Mouse (Mus musculus) myocyte (in vitro differentiated cells): Measurements from ENCODE around the gene Hcrtr1.

ENCODE experiments used
- CEBPB ChIP-seq: IDR thresholded peaks from 2 replicates; pipeline ENCODE4 v1.6.1; 2011; ENCODE audit warnings: mild to moderate bottlenecking, moderate library complexity; ENCODE audit not compliant: poor library complexity, insufficient read depth, severe bottlenecking
- E2F4 ChIP-seq: IDR thresholded peaks from one replicate; pipeline ENCODE4 v1.6.1; 2011; ENCODE audit warnings: mild to moderate bottlenecking, control low read depth, moderate library complexity; ENCODE audit not compliant: insufficient read depth
- MAX ChIP-seq: IDR thresholded peaks from one replicate; pipeline ENCODE4 v1.6.1; 2011; ENCODE audit warnings: low read depth, mild to moderate bottlenecking, control low read depth
- MYOD1 ChIP-seq, 3 experiments: IDR thresholded peaks; one replicate each; pipeline ENCODE4 v1.6.1; 2011; ENCODE audit warnings: control low read depth in 2 of 3, low read depth in 2 of 3, mild to moderate bottlenecking in 2 of 3, moderate library complexity in 1 of 3; ENCODE audit not compliant: insufficient read length in 2 of 3, control insufficient read depth in 1 of 3
- MYOG ChIP-seq, 3 experiments: IDR thresholded peaks; one replicate each; pipeline ENCODE4 v1.6.1; 2011; ENCODE audit warnings: control low read depth in 2 of 3, low read depth in 2 of 3, mild to moderate bottlenecking in 2 of 3; ENCODE audit not compliant: insufficient read length in 2 of 3, control insufficient read depth in 1 of 3, insufficient read depth in 1 of 3
- POLR2A ChIP-seq: IDR thresholded peaks from one replicate; pipeline ENCODE4 v1.6.1; 2011; ENCODE audit warnings: low read depth, mild to moderate bottlenecking, control low read depth, moderate library complexity; ENCODE audit not compliant: insufficient read length
- POLR2AphosphoS2 ChIP-seq: IDR thresholded peaks from one replicate; pipeline ENCODE4 v1.6.1; 2011; ENCODE audit warnings: low read depth, control low read depth; ENCODE audit not compliant: insufficient read length
- SRF ChIP-seq: IDR thresholded peaks from one replicate; pipeline ENCODE4 v1.6.1; 2011; ENCODE audit warnings: low read depth; ENCODE audit not compliant: control insufficient read depth, insufficient read length
- TCF12 ChIP-seq: IDR thresholded peaks from one replicate; pipeline ENCODE4 v1.6.1; 2011; ENCODE audit warnings: mild to moderate bottlenecking, control low read depth; ENCODE audit not compliant: poor library complexity, insufficient read depth, severe bottlenecking
- USF1 ChIP-seq: IDR thresholded peaks from one replicate; pipeline ENCODE4 v1.6.1; 2011; ENCODE audit warnings: low read depth, mild to moderate bottlenecking, control low read depth, moderate library complexity

- TF ChIP-seq CEBPB (no peak), POLR2A (no peak), POLR2AphosphoS2 (no peak), USF1 (no peak), MYOG (IDR thresholded peaks at IDR 0.05; ENCODE audit: control insufficient read depth in 1 of 3, insufficient read depth in 1 of 3, insufficient read length in 2 of 3, low read depth in 2 of 3) (no peak), SRF (no peak), MAX (no peak), TCF12 (no peak), E2F4 (no peak), MYOD1 (IDR thresholded peaks at IDR 0.05; ENCODE audit: control insufficient read depth in 1 of 3, insufficient read length in 2 of 3, low read depth in 2 of 3) (no peak)
Measured at GRCm38 (mm10) chr4:130110091-130110490, 29.1 kb downstream of the Hcrtr1 start.
